Mouse (Mus musculus): ENCODE measurements at regions not wholly inside any gene's neighbourhood (a gene's known extent, or its start where the extent isn't known, plus 50 kb on each side); places are given as distances from the start of the nearest gene placed in this dataset.
"Not testable (repeated sequence)": the region's sequence is repeated elsewhere in the genome, so short reads cannot be mapped to it uniquely, and the experiment has no call there.

GRCm38 (mm10) chr10:91443321-91443720 is 262.2 kb upstream of the Tmpo start:
- DNase-seq, result no peak

GRCm38 (mm10) chr10:91440051-91440450 is 258.9 kb upstream of the Tmpo start:
- DNase-seq, result peak in 1 of 2 experiments; percentile 9

- no peak for DNase-seq
Observed at GRCm38 (mm10) chr10:91437917-91438316, 256.8 kb upstream of the Tmpo start.

- DNase-seq, result peak in 1 of 2 experiments; percentile 13
Observed at GRCm38 (mm10) chr10:91436091-91436569, 255.0 kb upstream of the Tmpo start.

- no peak for DNase-seq
Observed at GRCm38 (mm10) chr10:91430281-91430680, 249.2 kb upstream of the Tmpo start.

- no peak for DNase-seq
Observed at GRCm38 (mm10) chr10:91426584-91426983, 245.5 kb upstream of the Tmpo start.

- not testable (repeated sequence) for DNase-seq
Observed at GRCm38 (mm10) chr10:91425625-91426385, 244.7 kb upstream of the Tmpo start.

GRCm38 (mm10) chr10:91424786-91425185 is 243.7 kb upstream of the Tmpo start:
- DNase-seq, result no peak

GRCm38 (mm10) chr10:91387255-91387654 is 206.1 kb upstream of the Tmpo start:
- DNase-seq, result peak; percentile 52 to 66

- DNase-seq, result peak; percentile 34 to 43
Observed at GRCm38 (mm10) chr10:91384372-91384771, 203.3 kb upstream of the Tmpo start.

GRCm38 (mm10) chr10:91376683-91377082 is 195.6 kb upstream of the Tmpo start:
- DNase-seq, result no peak

GRCm38 (mm10) chr10:91367488-91367887 is 186.4 kb upstream of the Tmpo start:
- no peak for DNase-seq

- DNase-seq, result no peak
Observed at GRCm38 (mm10) chr10:91362587-91362986, 181.5 kb upstream of the Tmpo start.

GRCm38 (mm10) chr10:91361621-91362020 is 180.5 kb upstream of the Tmpo start:
- DNase-seq, result no peak

- DNase-seq, result no peak
Observed at GRCm38 (mm10) chr10:91345465-91345864, 164.3 kb upstream of the Tmpo start.

GRCm38 (mm10) chr10:91342083-91342482 is 161.0 kb upstream of the Tmpo start:
- DNase-seq, result no peak

- DNase-seq, result no peak
Observed at GRCm38 (mm10) chr10:91339361-91339760, 158.2 kb upstream of the Tmpo start.

GRCm38 (mm10) chr10:91326661-91327312 is 145.7 kb upstream of the Tmpo start:
- DNase-seq, result no peak

- no peak for DNase-seq
Observed at GRCm38 (mm10) chr10:91326144-91326655, 145.1 kb upstream of the Tmpo start.

- DNase-seq, result no peak
Observed at GRCm38 (mm10) chr10:91321226-91321625, 140.1 kb upstream of the Tmpo start.

- no peak for DNase-seq
Observed at GRCm38 (mm10) chr10:91319442-91320112, 138.5 kb upstream of the Tmpo start.

- no peak for DNase-seq
Observed at GRCm38 (mm10) chr10:91314441-91314840, 133.3 kb upstream of the Tmpo start.

- DNase-seq, result peak in 1 of 2 experiments; percentile 53
Observed at GRCm38 (mm10) chr10:91313316-91313715, 132.2 kb upstream of the Tmpo start.

Measured in cerebellum, postnatal 25 days (tissue).